Mouse (Mus musculus): ENCODE data around the gene Uhrf1. TPM values are rescaled to one million over a fixed set of nuclear protein-coding genes. Genes with fewer than 3 reads are reported as not detected.

Uhrf1 gene
- total and polyA plus RNA-seq, 3 experiments = 161 to 220 (median 184) TPM

DNA sequence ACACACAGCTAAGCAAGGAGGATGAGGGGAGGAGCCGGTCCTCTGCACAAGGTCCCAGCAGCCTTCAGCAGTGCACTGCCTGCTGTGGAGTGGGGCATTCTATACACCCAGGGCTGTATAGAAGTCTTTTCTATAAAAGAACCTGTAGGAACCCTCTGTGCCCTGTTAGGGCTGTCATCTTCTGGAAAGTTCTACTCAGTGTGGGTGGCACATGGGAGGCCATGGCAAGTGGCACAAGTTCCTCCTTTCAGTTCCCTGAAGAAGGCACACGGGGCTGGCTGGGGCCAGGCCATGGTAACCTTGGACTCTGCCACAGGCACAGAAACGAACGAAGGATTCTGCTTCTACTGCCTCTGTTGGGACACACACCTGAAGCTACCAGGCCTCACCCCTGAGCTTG is 38.1 kb upstream of the Uhrf1 start (continued):
- TF ChIP-seq MAFK (IDR thresholded peaks at IDR 0.05; ENCODE audit: insufficient replicate concordance, low read length) (no peak), HCFC1 (IDR thresholded peaks at IDR 0.05; ENCODE audit: low read depth, low read length) (peak; percentile 18; the same call in 1 of the 2 replicates)

DNA sequence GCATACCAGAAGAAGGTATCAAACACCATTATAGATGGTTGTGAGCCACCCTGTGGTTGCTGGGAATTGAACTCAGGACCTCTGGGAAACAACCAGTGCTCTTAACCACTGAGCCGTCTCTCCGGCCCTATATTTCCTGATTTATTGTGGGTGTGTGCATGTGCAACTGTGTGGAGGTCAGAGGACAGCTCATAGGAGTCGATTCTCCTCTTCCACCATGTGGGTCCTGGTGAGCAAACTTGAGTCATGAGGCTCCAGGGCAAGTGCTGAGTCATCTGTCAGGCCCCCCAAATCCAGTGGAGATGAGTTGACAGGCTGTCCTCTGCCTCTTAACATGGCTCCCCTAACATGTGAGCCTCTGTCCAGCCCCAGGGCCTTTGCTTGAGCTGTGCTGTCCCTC is 37.3 kb upstream of the Uhrf1 start:
- peak; percentile 78 for DNase-seq (ENCODE audit: extremely low read depth)
- Histone ChIP-seq H3K79me2 (replicated peaks; ENCODE audit: control insufficient read depth, extremely low read depth, insufficient read depth, poor library complexity, severe bottlenecking) (peaks cover 26% of the 10 kb centered on the region), H3K36me3 (replicated peaks in 1 of 2; ENCODE audit: control insufficient read depth in 1 of 2, insufficient read depth in 1 of 2, low read length in 1 of 2) (peaks cover 23 to 36% of the 10 kb centered on the region in 2 experiments), H3K27me3 (replicated peaks) (no peaks in the 10 kb centered on the region), H3K27ac (ENCODE audit: insufficient read depth, low read depth) (peak overlapping the region; percentile 91), H3K4me3 (replicated peaks in 1 of 3; ENCODE audit: low read depth in 2 of 3, low read length in 2 of 3, poor library complexity in 1 of 3) (no peak overlapping the region), H3K4me1 (ENCODE audit: control insufficient read depth in 1 of 2, insufficient read depth in 2 of 2) (peaks cover 38 to 78% of the 10 kb centered on the region in 2 experiments), H3K9me3 (replicated peaks; ENCODE audit: low read length) (no peaks in the 10 kb centered on the region), H3K9ac (ENCODE audit: insufficient read depth, low read depth) (0 out of 2 replicates have a peak overlapping the region, but pooled peaks have one; percentile 17), H3K4me2 (ENCODE audit: insufficient read depth, low read depth, poor library complexity, severe bottlenecking) (peak overlapping the region; percentile 4; the same call in 1 of the 2 replicates)
- TF ChIP-seq ZNF384 (IDR thresholded peaks at IDR 0.05; ENCODE audit: low read depth, low read length) (peak; percentile 41; the same call in 1 of the 2 replicates), MAX (IDR thresholded peaks at IDR 0.05; ENCODE audit: low read length) (no peak)
- dilution Hi-C loops (cut with MboI; ENCODE audit: extremely low pct_ligation_motif_present, extremely low pct_unique_long_range_greater_than_20kb, low sequenced_read_pairs) = no loop called here
- in situ Hi-C loops (cut with MboI; ENCODE audit: low pct_ligation_motif_present, low pct_unique_long_range_greater_than_20kb, low sequenced_read_pairs) = no loop called here

DNA sequence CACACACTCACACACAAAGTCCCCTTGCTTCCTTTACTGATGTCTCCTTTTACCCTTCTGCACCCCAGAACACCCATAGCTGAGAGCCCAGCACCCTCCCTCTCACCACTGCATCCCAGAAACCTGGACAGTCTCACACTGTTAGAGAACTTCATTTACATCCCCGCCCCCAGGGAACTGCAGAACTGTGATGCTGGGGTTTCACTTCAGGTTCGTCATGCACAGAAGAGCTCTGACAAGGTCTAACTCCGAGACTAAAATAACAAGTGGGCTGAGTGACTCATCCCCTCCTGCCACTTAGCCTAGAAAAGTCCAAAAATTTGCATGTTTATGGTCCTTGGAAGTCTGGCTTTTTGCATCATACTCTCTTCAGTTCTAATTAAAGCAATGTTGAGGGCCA is 36.9 kb upstream of the Uhrf1 start:
- Histone ChIP-seq H3K27me3 (replicated peaks) (no peaks in the 10 kb centered on the region), H3K36me3 (replicated peaks in 1 of 2; ENCODE audit: control insufficient read depth in 1 of 2, insufficient read depth in 1 of 2, low read length in 1 of 2) (peaks cover 27 to 36% of the 10 kb centered on the region in 2 experiments), H3K4me1 (ENCODE audit: control insufficient read depth in 1 of 2, insufficient read depth in 2 of 2) (peaks cover 34 to 74% of the 10 kb centered on the region in 2 experiments), H3K9ac (ENCODE audit: insufficient read depth, low read depth) (no peak overlapping the region), H3K27ac (ENCODE audit: insufficient read depth, low read depth) (peak overlapping the region; percentile 100), H3K4me3 (replicated peaks in 1 of 3; ENCODE audit: low read depth in 2 of 3, low read length in 2 of 3, poor library complexity in 1 of 3) (no peak overlapping the region), H3K4me2 (ENCODE audit: insufficient read depth, low read depth, poor library complexity, severe bottlenecking) (peak overlapping the region; percentile 32), H3K79me2 (replicated peaks; ENCODE audit: control insufficient read depth, extremely low read depth, insufficient read depth, poor library complexity, severe bottlenecking) (peaks cover 22% of the 10 kb centered on the region), H3K9me3 (replicated peaks; ENCODE audit: low read length) (no peaks in the 10 kb centered on the region)
- in situ Hi-C loops (cut with MboI; ENCODE audit: low pct_ligation_motif_present, low pct_unique_long_range_greater_than_20kb, low sequenced_read_pairs) = no loop called here
- DNase-seq (ENCODE audit: extremely low read depth) = peak; percentile 98
- dilution Hi-C loops (cut with MboI; ENCODE audit: extremely low pct_ligation_motif_present, extremely low pct_unique_long_range_greater_than_20kb, low sequenced_read_pairs) = no loop called here
- TF ChIP-seq POLR2AphosphoS2 (IDR thresholded peaks at IDR 0.05; ENCODE audit: low read depth, low read length) = peak; percentile 61
- TF ChIP-seq POLR2A (IDR thresholded peaks at IDR 0.05; ENCODE audit: low read depth, low read length) = peak; percentile 34
- TF ChIP-seq E2F4 (IDR thresholded peaks at IDR 0.05; ENCODE audit: insufficient replicate concordance, low read depth, low read length) = no peak
- TF ChIP-seq MEF2A (IDR thresholded peaks at IDR 0.05; ENCODE audit: borderline replicate concordance, low read depth, low read length) = peak; percentile 100
- no peak for TF ChIP-seq NELFE (IDR thresholded peaks at IDR 0.05; ENCODE audit: low read depth, low read length)
- TF ChIP-seq JUND (conservative IDR thresholded peaks at IDR 0.05; ENCODE audit: low read depth, low read length) = peak; percentile 97
- TF ChIP-seq ETS1 (conservative IDR thresholded peaks at IDR 0.05; ENCODE audit: low read depth, low read length) = peak; percentile 100
- TF ChIP-seq BHLHE40 (IDR thresholded peaks at IDR 0.05; ENCODE audit: low read depth, low read length) = peak; percentile 92
- TF ChIP-seq SMC3 (IDR thresholded peaks at IDR 0.05; ENCODE audit: low read depth, low read length) = no peak
- TF ChIP-seq RAD21 (IDR thresholded peaks at IDR 0.05; ENCODE audit: low read depth, low read length) = no peak
- TF ChIP-seq NRF1 (IDR thresholded peaks at IDR 0.05; ENCODE audit: low read depth, low read length) = no peak
- no peak for TF ChIP-seq PAX5 (IDR thresholded peaks at IDR 0.05; ENCODE audit: low read length)
- no peak for TF ChIP-seq USF2 (conservative IDR thresholded peaks at IDR 0.05; ENCODE audit: low read depth, low read length)
- no peak; the same call in 1 of the 2 replicates for TF ChIP-seq MYC (IDR thresholded peaks at IDR 0.05; ENCODE audit: low read depth, low read length)
- peak; percentile 85; the same call in 1 of the 2 replicates for TF ChIP-seq MAZ (IDR thresholded peaks at IDR 0.05; ENCODE audit: low read depth, low read length)
- no peak for TF ChIP-seq UBTF (IDR thresholded peaks at IDR 0.05; ENCODE audit: low read depth, low read length)
- no peak for TF ChIP-seq ZC3H11A (IDR thresholded peaks at IDR 0.05; ENCODE audit: low read depth, low read length)
- no peak; the same call in 1 of the 2 replicates for TF ChIP-seq RCOR1 (conservative IDR thresholded peaks at IDR 0.05; ENCODE audit: low read depth, low read length)
- TF ChIP-seq ELF1 (IDR thresholded peaks at IDR 0.05; ENCODE audit: low read depth, low read length) = no peak; the same call in 1 of the 2 replicates
- TF ChIP-seq GABPA (IDR thresholded peaks at IDR 0.05; ENCODE audit: insufficient replicate concordance, low read depth, low read length) = no peak
- peak; percentile 13; the same call in 1 of the 2 replicates for TF ChIP-seq ZMIZ1 (IDR thresholded peaks at IDR 0.05; ENCODE audit: low read depth, low read length)
- TF ChIP-seq USF1 (IDR thresholded peaks at IDR 0.05; ENCODE audit: low read depth, low read length) = no peak
- TF ChIP-seq MAX (IDR thresholded peaks at IDR 0.05; ENCODE audit: low read length) = 0 out of 2 replicates have a peak, but pooled peaks have one; percentile 6
- TF ChIP-seq KAT2A (IDR thresholded peaks at IDR 0.05; ENCODE audit: insufficient replicate concordance, low read length) = 0 out of 2 replicates have a peak, but pooled peaks have one; percentile 3
- TF ChIP-seq ZKSCAN1 (IDR thresholded peaks at IDR 0.05; ENCODE audit: borderline replicate concordance, low read depth, low read length) = no peak
- no peak for TF ChIP-seq CHD1 (IDR thresholded peaks at IDR 0.05; ENCODE audit: low read depth, low read length)
- peak; percentile 30; the same call in 1 of the 2 replicates for TF ChIP-seq HCFC1 (IDR thresholded peaks at IDR 0.05; ENCODE audit: low read depth, low read length)
- TF ChIP-seq CHD2 (IDR thresholded peaks at IDR 0.05; ENCODE audit: low read length) = peak; percentile 87
